Mouse (Mus musculus) MN1 (cell line): Measurements from ENCODE around the gene Smarcc2.

Experiments
- DNase-seq: peaks from one replicate; pipeline ENCODE4 v3.0.0-alpha.2; 2016; ENCODE audit warnings: low spot score

Smarcc2 gene

GRCm38 (mm10) chr10:128516677-128517076, 57.6 kb downstream of the Smarcc2 start:
- DNase-seq: no peak

- DNase-seq: peak; percentile 60
These were observed 59.8 kb downstream of the Smarcc2 start for GRCm38 (mm10) chr10:128518833-128519232.

- DNase-seq: no peak
These were observed 61.5 kb downstream of the Smarcc2 start for GRCm38 (mm10) chr10:128520591-128520990.

- no peak for DNase-seq
These were observed 63.3 kb downstream of the Smarcc2 start for GRCm38 (mm10) chr10:128522351-128522750.

GRCm38 (mm10) chr10:128524111-128524731, 65.2 kb downstream of the Smarcc2 start:
- peak; percentile 70 for DNase-seq

GRCm38 (mm10) chr10:128524732-128525662, 65.9 kb downstream of the Smarcc2 start:
- peak; percentile 91 for DNase-seq

- peak; percentile 100 for DNase-seq
These were observed 66.7 kb downstream of the Smarcc2 start, which contains the start of gene Esyt1 for GRCm38 (mm10) chr10:128525671-128526308. Gene Esyt1, minus strand, starts transcription at chr10:128525871.

- DNase-seq: peak; percentile 55
These were observed 67.6 kb downstream of the Smarcc2 start for GRCm38 (mm10) chr10:128526366-128527356.

- peak; percentile 38 for DNase-seq
These were observed 76.2 kb downstream of the Smarcc2 start for GRCm38 (mm10) chr10:128535206-128535605.

GRCm38 (mm10) chr10:128535624-128536265, 76.7 kb downstream of the Smarcc2 start:
- DNase-seq: peak; percentile 52

- peak; percentile 98 for DNase-seq
These were observed 77.4 kb downstream of the Smarcc2 start for GRCm38 (mm10) chr10:128536266-128536940.

- no peak for DNase-seq
These were observed 79.4 kb downstream of the Smarcc2 start for GRCm38 (mm10) chr10:128538340-128538870.
